Mouse (Mus musculus): ENCODE measurements around the gene Rnd3.

The Rnd3 gene

GRCm38 (mm10) chr2:51148975-51149374 lies at the start of gene Rnd3:
Gene Rnd3, minus strand, starts transcription at chr2:51149111.
- DNase-seq (ENCODE audit: low spot score in 2 of 2): peak; percentile 42 to 62

GRCm38 (mm10) chr2:51192319-51192718 lies 43.4 kb upstream of the Rnd3 start:
- no peak for DNase-seq (ENCODE audit: low spot score in 2 of 2)

- DNase-seq (ENCODE audit: low spot score in 2 of 2): no peak
Observed at GRCm38 (mm10) chr2:51185762-51186161, 36.9 kb upstream of the Rnd3 start.

- DNase-seq (ENCODE audit: low spot score in 2 of 2): no peak
Observed at GRCm38 (mm10) chr2:51182990-51183389, 34.1 kb upstream of the Rnd3 start.

GRCm38 (mm10) chr2:51181376-51181775 lies 32.5 kb upstream of the Rnd3 start:
- DNase-seq (ENCODE audit: low spot score in 2 of 2): no peak

GRCm38 (mm10) chr2:51179096-51179495 lies 30.2 kb upstream of the Rnd3 start:
- DNase-seq (ENCODE audit: low spot score in 2 of 2): no peak

- DNase-seq (ENCODE audit: low spot score in 2 of 2): no peak
Observed at GRCm38 (mm10) chr2:51177615-51178014, 28.7 kb upstream of the Rnd3 start.

GRCm38 (mm10) chr2:51175276-51175675 lies 26.4 kb upstream of the Rnd3 start:
- DNase-seq (ENCODE audit: low spot score in 2 of 2): no peak

- no peak for DNase-seq (ENCODE audit: low spot score in 2 of 2)
Observed at GRCm38 (mm10) chr2:51161110-51161509, 12.2 kb upstream of the Rnd3 start.

- peak in 1 of 2 experiments; percentile 2 for DNase-seq (ENCODE audit: low spot score in 2 of 2)
Observed at GRCm38 (mm10) chr2:51148454-51148853, 457 bp downstream of the Rnd3 start.

- DNase-seq (ENCODE audit: low spot score in 2 of 2): peak in 1 of 2 experiments; percentile 1
Observed at GRCm38 (mm10) chr2:51148065-51148407, 875 bp downstream of the Rnd3 start.

GRCm38 (mm10) chr2:51147318-51148064 lies 1.4 kb downstream of the Rnd3 start:
- peak in 1 of 2 experiments; percentile 13 for DNase-seq (ENCODE audit: low spot score in 2 of 2)

- peak in 1 of 2 experiments; percentile 11 for DNase-seq (ENCODE audit: low spot score in 2 of 2)
Observed at GRCm38 (mm10) chr2:51146871-51147317, 2.0 kb downstream of the Rnd3 start.

GRCm38 (mm10) chr2:51145838-51146470 lies 3.0 kb downstream of the Rnd3 start:
- no peak for DNase-seq (ENCODE audit: low spot score in 2 of 2)

- no peak for DNase-seq (ENCODE audit: low spot score in 2 of 2)
Observed at GRCm38 (mm10) chr2:51144380-51145120, 4.4 kb downstream of the Rnd3 start.

GRCm38 (mm10) chr2:51142422-51142821 lies 6.5 kb downstream of the Rnd3 start:
- no peak for DNase-seq (ENCODE audit: low spot score in 2 of 2)

- no peak for DNase-seq (ENCODE audit: low spot score in 2 of 2)
Observed at GRCm38 (mm10) chr2:51141345-51141744, 7.6 kb downstream of the Rnd3 start.

GRCm38 (mm10) chr2:51140486-51140885 lies 8.4 kb downstream of the Rnd3 start:
- no peak for DNase-seq (ENCODE audit: low spot score in 2 of 2)

GRCm38 (mm10) chr2:51139912-51140446 lies 8.9 kb downstream of the Rnd3 start:
- DNase-seq (ENCODE audit: low spot score in 2 of 2): no peak

GRCm38 (mm10) chr2:51139218-51139911 lies 9.5 kb downstream of the Rnd3 start:
- no peak for DNase-seq (ENCODE audit: low spot score in 2 of 2)

- DNase-seq (ENCODE audit: low spot score in 2 of 2): no peak
Observed at GRCm38 (mm10) chr2:51137726-51138125, 11.2 kb downstream of the Rnd3 start.

GRCm38 (mm10) chr2:51132181-51132580 lies 16.7 kb downstream of the Rnd3 start:
- no peak for DNase-seq (ENCODE audit: low spot score in 2 of 2)
